Mouse (Mus musculus): ENCODE measurements at regions not wholly inside any gene's neighbourhood (a gene's known extent, or its start where the extent isn't known, plus 50 kb on each side); places are given as distances from the start of the nearest gene placed in this dataset.

DNA sequence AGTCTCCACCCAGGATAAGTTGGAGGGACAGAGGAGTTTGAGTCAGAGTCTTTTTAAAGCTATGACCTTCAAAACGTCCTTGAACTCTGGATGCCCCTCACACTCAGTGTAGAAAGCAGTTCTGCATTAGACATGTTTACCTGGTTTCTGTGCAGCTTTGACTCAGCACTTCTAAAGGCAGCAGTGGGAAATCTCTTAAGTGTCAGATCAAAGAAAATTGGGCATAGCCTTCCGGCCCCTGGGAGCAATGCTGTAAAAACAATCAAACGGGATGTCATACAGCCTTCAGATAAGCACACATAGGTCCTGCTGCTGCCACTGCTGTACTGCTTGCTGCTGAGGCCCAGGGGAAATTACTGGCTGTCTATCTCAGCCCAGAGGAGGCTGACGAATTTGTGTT, 94.5 kb upstream of the Atp1b1 start:
- H3K9ac ChIP-seq (replicated peaks; ENCODE audit: low read length), result no peak overlapping the region
- ATAC-seq (replicated peaks; ENCODE audit: insufficient number of reproducible peaks, low FRiP score, low TSS enrichment, low read depth), result no peak
- peak; percentile 15 for DNase-seq (ENCODE audit: low spot score)
- H3K4me2 ChIP-seq (ENCODE audit: low read depth, low read length), result no peak overlapping the region
- no peak overlapping the region for H3K27ac ChIP-seq (replicated peaks; ENCODE audit: low read depth, low read length)
- H3K36me3 ChIP-seq (replicated peaks; ENCODE audit: control insufficient read depth, insufficient read depth, low read depth, low read length), result no peaks in the 10 kb centered on the region
- H3K4me3 ChIP-seq (ENCODE audit: low read depth, low read length), result no peak overlapping the region
- no peaks in the 10 kb centered on the region for H3K4me1 ChIP-seq (ENCODE audit: control insufficient read depth, insufficient read depth, low read length)
- 49% methylated on average over 4 of the region's 4 CpGs for WGBS
- no peaks in the 10 kb centered on the region for H3K9me3 ChIP-seq (replicated peaks; ENCODE audit: control insufficient read depth, low read length)
- no peaks in the 10 kb centered on the region for H3K27me3 ChIP-seq (ENCODE audit: control insufficient read depth, insufficient read depth, low read length)

DNA sequence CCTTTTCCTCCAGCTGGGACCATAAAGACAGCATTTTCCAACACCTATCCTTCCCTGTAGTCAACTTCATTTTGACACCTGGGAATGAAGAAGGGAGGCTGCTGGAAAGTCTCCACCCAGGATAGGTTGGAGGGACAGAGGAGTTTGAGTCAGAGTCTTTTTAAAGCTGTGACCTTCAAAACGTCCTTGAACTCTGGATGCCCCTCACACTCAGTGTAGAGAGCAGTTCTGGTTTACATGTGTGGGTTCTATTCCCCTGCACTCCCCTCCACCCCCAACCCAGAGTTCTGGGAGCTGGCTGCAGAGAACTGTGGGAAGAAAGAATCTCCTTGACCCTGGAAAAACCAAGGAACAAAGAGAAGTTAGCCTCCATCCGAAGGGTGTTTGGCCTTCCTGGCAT, 92.9 kb upstream of the Atp1b1 start:
- Histone ChIP-seq H3K36me3 (replicated peaks; ENCODE audit: control insufficient read depth, insufficient read depth, low read depth, low read length) (no peaks in the 10 kb centered on the region), H3K4me2 (ENCODE audit: low read depth, low read length) (no peak overlapping the region), H3K9ac (replicated peaks; ENCODE audit: low read length) (no peak overlapping the region), H3K4me1 (ENCODE audit: control insufficient read depth, insufficient read depth, low read length) (no peaks in the 10 kb centered on the region), H3K27me3 (ENCODE audit: control insufficient read depth, insufficient read depth, low read length) (no peaks in the 10 kb centered on the region), H3K27ac (replicated peaks; ENCODE audit: low read depth, low read length) (no peak overlapping the region), H3K4me3 (ENCODE audit: low read depth, low read length) (no peak overlapping the region), H3K9me3 (replicated peaks; ENCODE audit: control insufficient read depth, low read length) (no peaks in the 10 kb centered on the region)
- WGBS, result 83% methylated on average over 2 of the region's 2 CpGs
- DNase-seq (ENCODE audit: low spot score) (no peak), ATAC-seq (replicated peaks; ENCODE audit: insufficient number of reproducible peaks, low FRiP score, low TSS enrichment, low read depth) (no peak)

DNA sequence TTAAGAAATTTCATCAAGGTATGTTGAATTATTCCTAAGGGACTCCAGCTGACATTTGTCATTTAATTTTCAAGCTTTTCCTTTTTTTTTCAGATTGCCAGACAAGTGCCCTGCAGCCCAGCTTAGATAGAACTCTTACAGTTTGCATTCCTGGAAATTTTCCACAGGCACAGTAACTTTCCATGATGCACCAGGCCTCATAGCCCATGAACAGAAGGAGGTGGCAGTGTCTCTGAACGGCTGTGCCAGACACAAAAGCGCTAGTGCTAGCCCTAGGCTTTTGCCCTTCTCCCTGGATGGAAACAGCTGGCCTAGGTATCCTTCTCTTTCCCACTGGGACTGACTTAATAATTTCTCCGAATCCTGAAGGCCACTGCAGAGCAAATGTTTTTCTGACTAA, 92.4 kb upstream of the Atp1b1 start:
- no peak overlapping the region for H3K9ac ChIP-seq (replicated peaks; ENCODE audit: low read length)
- H3K4me2 ChIP-seq (ENCODE audit: low read depth, low read length), result no peak overlapping the region
- no peaks in the 10 kb centered on the region for H3K36me3 ChIP-seq (replicated peaks; ENCODE audit: control insufficient read depth, insufficient read depth, low read depth, low read length)
- H3K9me3 ChIP-seq (replicated peaks; ENCODE audit: control insufficient read depth, low read length), result no peaks in the 10 kb centered on the region
- H3K4me1 ChIP-seq (ENCODE audit: control insufficient read depth, insufficient read depth, low read length), result no peaks in the 10 kb centered on the region
- no peak overlapping the region for H3K4me3 ChIP-seq (ENCODE audit: low read depth, low read length)
- DNase-seq (ENCODE audit: low spot score) (no peak), ATAC-seq (replicated peaks; ENCODE audit: insufficient number of reproducible peaks, low FRiP score, low TSS enrichment, low read depth) (no peak)
- WGBS, result 78% methylated on average over 3 of the region's 3 CpGs
- H3K27me3 ChIP-seq (ENCODE audit: control insufficient read depth, insufficient read depth, low read length), result no peaks in the 10 kb centered on the region
- no peak overlapping the region for H3K27ac ChIP-seq (replicated peaks; ENCODE audit: low read depth, low read length)

DNA sequence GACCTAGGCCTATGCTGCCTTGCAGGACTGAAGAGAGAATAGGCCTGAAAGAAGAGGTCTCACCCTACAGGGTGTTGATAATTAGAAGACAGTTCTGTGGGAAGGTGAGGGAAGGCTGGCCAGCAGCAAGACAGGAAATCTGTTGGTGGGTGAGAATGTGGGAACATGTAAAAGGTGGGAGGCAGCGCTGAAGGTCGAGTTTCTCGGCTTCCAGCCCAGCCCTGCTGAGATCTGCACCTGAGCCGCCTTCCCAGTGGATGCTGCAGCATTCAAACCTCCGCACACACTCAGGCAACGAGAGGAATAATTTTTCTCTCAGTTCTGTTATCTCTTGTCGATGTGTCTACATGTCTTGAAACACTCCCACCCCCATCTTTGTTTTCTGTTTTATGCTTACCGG, 89.9 kb upstream of the Atp1b1 start:
- no peak overlapping the region for H3K4me3 ChIP-seq (ENCODE audit: low read depth, low read length)
- ATAC-seq (replicated peaks; ENCODE audit: insufficient number of reproducible peaks, low FRiP score, low TSS enrichment, low read depth) (no peak), DNase-seq (ENCODE audit: low spot score) (no peak)
- H3K27me3 ChIP-seq (ENCODE audit: control insufficient read depth, insufficient read depth, low read length), result no peaks in the 10 kb centered on the region
- H3K4me1 ChIP-seq (ENCODE audit: control insufficient read depth, insufficient read depth, low read length), result no peaks in the 10 kb centered on the region
- no peak overlapping the region for H3K9ac ChIP-seq (replicated peaks; ENCODE audit: low read length)
- H3K27ac ChIP-seq (replicated peaks; ENCODE audit: low read depth, low read length), result no peak overlapping the region
- no peak overlapping the region for H3K4me2 ChIP-seq (ENCODE audit: low read depth, low read length)
- H3K9me3 ChIP-seq (replicated peaks; ENCODE audit: control insufficient read depth, low read length), result no peaks in the 10 kb centered on the region
- WGBS, result 77% methylated on average over 8 of the region's 8 CpGs
- H3K36me3 ChIP-seq (replicated peaks; ENCODE audit: control insufficient read depth, insufficient read depth, low read depth, low read length), result no peaks in the 10 kb centered on the region

DNA sequence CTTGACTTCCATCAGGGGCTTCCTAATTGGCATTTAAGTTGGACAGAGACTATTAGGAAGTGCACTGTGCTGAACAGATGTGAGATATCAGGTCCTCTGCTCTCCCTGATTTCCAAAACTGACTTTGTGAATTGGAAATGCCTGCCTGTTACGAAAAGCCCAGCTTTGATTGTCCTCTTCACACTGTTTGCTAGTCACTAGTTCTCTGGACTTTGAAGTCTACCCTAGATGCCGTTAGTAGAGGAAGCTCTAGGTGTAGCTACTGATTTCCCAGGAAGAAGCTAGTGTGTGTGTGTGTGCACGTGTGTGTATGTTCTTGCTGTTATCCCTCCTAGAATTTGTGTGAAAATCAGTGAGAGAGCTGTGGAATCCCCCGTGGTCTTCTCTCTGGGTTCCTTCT, 87.7 kb upstream of the Atp1b1 start:
- Histone ChIP-seq H3K4me2 (ENCODE audit: low read depth, low read length) (no peak overlapping the region), H3K27ac (replicated peaks; ENCODE audit: low read depth, low read length) (no peak overlapping the region), H3K4me3 (ENCODE audit: low read depth, low read length) (no peak overlapping the region), H3K27me3 (ENCODE audit: control insufficient read depth, insufficient read depth, low read length) (no peaks in the 10 kb centered on the region), H3K9me3 (replicated peaks; ENCODE audit: control insufficient read depth, low read length) (no peaks in the 10 kb centered on the region), H3K36me3 (replicated peaks; ENCODE audit: control insufficient read depth, insufficient read depth, low read depth, low read length) (no peaks in the 10 kb centered on the region), H3K9ac (replicated peaks; ENCODE audit: low read length) (no peak overlapping the region), H3K4me1 (ENCODE audit: control insufficient read depth, insufficient read depth, low read length) (no peaks in the 10 kb centered on the region)
- no peak for ATAC-seq (replicated peaks; ENCODE audit: insufficient number of reproducible peaks, low FRiP score, low TSS enrichment, low read depth)
- 79% methylated on average over 4 of the region's 4 CpGs for WGBS
- DNase-seq (ENCODE audit: low spot score), result no peak

DNA sequence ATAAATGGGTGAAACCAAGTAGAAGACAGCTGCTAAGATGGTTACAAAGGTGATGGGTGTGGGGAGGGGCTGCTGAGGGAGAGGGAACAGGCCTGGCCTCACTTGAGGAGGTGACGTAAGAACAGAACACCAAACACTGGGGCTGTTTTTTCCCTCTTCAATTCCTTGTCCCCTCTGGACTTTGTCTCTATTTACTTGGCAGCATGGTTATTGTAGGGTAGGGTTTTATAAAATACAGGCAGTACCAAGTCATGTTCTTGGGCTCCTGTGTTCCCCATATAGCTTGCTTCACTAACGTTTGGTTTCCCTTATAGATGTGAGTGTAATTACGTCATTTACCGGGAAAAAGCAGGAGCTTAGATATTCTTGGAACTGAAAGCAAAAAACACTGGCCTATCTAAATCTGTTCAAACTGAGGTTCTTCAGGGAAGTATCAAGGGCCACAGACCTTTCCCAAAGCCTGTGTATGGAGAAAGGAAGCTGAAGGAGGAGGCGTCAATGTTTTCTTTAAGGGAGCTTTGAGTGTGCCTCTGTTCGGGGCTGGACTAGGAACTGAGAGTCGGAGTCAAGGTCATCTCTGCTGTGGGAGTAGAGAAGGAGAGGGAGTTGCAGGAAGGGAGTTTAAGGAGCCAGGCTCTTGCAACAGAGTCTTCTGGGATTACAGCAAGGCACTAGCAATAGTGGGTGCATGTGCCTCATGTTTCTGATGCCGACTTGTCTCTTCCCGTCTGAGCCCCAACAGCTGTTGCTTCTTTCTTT, 85.1 kb upstream of the Atp1b1 start:
- DNase-seq (ENCODE audit: low spot score) (no peak), ATAC-seq (replicated peaks; ENCODE audit: insufficient number of reproducible peaks, low FRiP score, low TSS enrichment, low read depth) (no peak)
- no peaks in the 10 kb centered on the region for H3K36me3 ChIP-seq (replicated peaks; ENCODE audit: control insufficient read depth, insufficient read depth, low read depth, low read length)
- H3K9me3 ChIP-seq (replicated peaks; ENCODE audit: control insufficient read depth, low read length), result no peaks in the 10 kb centered on the region
- no peak overlapping the region for H3K9ac ChIP-seq (replicated peaks; ENCODE audit: low read length)
- no peaks in the 10 kb centered on the region for H3K27me3 ChIP-seq (ENCODE audit: control insufficient read depth, insufficient read depth, low read length)
- no peaks in the 10 kb centered on the region for H3K4me1 ChIP-seq (ENCODE audit: control insufficient read depth, insufficient read depth, low read length)
- H3K4me3 ChIP-seq (ENCODE audit: low read depth, low read length), result no peak overlapping the region
- WGBS, result 72% methylated on average over 9 of the region's 9 CpGs
- no peak overlapping the region for H3K4me2 ChIP-seq (ENCODE audit: low read depth, low read length)
- no peak overlapping the region for H3K27ac ChIP-seq (replicated peaks; ENCODE audit: low read depth, low read length)

DNA sequence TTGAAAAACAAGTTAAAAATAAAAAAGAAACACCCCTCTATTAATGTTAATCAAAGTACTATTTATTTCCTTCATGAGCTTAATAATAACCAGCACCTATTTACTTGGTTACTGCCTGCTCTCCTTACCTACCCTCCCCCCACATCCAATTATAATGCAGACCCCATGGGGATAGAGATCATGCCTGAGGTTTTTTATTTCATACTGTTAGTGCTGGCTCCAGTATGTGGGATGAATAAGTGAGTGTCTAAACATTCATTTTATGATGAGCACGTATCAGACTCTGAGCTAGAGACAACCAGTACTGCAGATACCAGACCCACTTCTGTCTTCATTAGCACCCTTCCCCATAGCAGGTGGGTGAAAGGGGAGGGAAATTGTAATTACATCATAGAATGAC, 83.6 kb upstream of the Atp1b1 start:
- H3K4me1 ChIP-seq (ENCODE audit: control insufficient read depth, insufficient read depth, low read length), result no peaks in the 10 kb centered on the region
- H3K4me2 ChIP-seq (ENCODE audit: low read depth, low read length), result no peak overlapping the region
- no peaks in the 10 kb centered on the region for H3K9me3 ChIP-seq (replicated peaks; ENCODE audit: control insufficient read depth, low read length)
- H3K36me3 ChIP-seq (replicated peaks; ENCODE audit: control insufficient read depth, insufficient read depth, low read depth, low read length), result no peaks in the 10 kb centered on the region
- H3K27ac ChIP-seq (replicated peaks; ENCODE audit: low read depth, low read length), result no peak overlapping the region
- H3K9ac ChIP-seq (replicated peaks; ENCODE audit: low read length), result no peak overlapping the region
- ATAC-seq (replicated peaks; ENCODE audit: insufficient number of reproducible peaks, low FRiP score, low TSS enrichment, low read depth) (no peak), DNase-seq (ENCODE audit: low spot score) (no peak)
- H3K4me3 ChIP-seq (ENCODE audit: low read depth, low read length), result no peak overlapping the region
- 85% methylated on average over 1 of the region's 1 CpGs for WGBS
- no peaks in the 10 kb centered on the region for H3K27me3 ChIP-seq (ENCODE audit: control insufficient read depth, insufficient read depth, low read length)

DNA sequence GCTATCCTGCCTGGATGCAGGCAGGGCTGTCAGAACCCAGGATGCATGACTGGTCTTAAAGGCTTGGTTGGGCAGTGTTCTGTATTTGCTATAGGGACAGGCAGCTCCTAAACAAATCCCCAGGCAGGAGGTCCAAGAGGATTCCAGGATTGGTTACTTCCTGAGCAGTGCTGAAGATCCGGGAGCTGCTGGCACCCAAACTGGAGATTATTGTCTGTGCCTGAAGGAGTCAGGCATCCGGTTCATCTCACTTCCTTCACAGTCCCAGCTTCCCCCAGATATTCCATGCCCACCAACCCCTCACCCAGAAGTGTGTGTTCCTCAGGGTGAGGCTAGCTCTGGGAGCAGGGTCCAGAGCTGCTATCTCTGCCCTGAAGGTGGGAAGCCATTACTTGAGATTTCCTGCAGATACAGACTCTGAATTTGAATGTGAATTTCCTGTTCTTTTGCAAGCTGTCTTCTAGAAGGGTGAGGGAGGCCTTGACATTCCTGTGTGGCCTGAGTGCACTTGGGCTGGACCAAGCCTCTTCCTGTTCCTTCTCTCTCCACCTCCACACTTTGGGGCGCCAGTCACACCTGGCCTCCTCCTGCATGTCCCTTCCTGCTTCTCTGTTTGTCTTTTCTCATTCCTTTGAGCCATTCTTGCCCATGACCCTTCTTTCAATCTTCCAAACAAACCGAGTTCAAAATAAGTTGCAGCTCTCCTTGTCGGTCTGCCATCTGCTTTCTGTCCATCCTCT, 80.3 kb upstream of the Atp1b1 start:
- 64% methylated on average over 5 of the region's 5 CpGs for WGBS

More for the DNA sequence above, 80.3 kb upstream of the Atp1b1 start:
- ATAC-seq (replicated peaks; ENCODE audit: insufficient number of reproducible peaks, low FRiP score, low TSS enrichment, low read depth), result no peak; the same call in 1 of the 2 replicates
- Histone ChIP-seq H3K36me3 (replicated peaks; ENCODE audit: control insufficient read depth, insufficient read depth, low read depth, low read length) (no peaks in the 10 kb centered on the region), H3K27me3 (ENCODE audit: control insufficient read depth, insufficient read depth, low read length) (no peaks in the 10 kb centered on the region), H3K4me2 (ENCODE audit: low read depth, low read length) (no peak overlapping the region), H3K9ac (replicated peaks; ENCODE audit: low read length) (no peak overlapping the region), H3K4me3 (ENCODE audit: low read depth, low read length) (no peak overlapping the region), H3K27ac (replicated peaks; ENCODE audit: low read depth, low read length) (no peak overlapping the region), H3K9me3 (replicated peaks; ENCODE audit: control insufficient read depth, low read length) (no peaks in the 10 kb centered on the region), H3K4me1 (ENCODE audit: control insufficient read depth, insufficient read depth, low read length) (no peaks in the 10 kb centered on the region)
- DNase-seq (ENCODE audit: low spot score), result no peak

Data from embryonic facial prominence, embryonic 11.5 days (tissue).